Mouse (Mus musculus) thymus, postnatal 36 days (tissue): ENCODE results near the gene Stat3.
A peak's percentile ranks its signal among the peaks of the same experiment; 100 is the strongest.

Source experiments
- DNase-seq, 2 experiments: peaks; one replicate each; pipeline ENCODE4 v3.0.0; 2022; ENCODE audit warnings: mixed read lengths in 2 of 2

The Stat3 gene

DNA sequence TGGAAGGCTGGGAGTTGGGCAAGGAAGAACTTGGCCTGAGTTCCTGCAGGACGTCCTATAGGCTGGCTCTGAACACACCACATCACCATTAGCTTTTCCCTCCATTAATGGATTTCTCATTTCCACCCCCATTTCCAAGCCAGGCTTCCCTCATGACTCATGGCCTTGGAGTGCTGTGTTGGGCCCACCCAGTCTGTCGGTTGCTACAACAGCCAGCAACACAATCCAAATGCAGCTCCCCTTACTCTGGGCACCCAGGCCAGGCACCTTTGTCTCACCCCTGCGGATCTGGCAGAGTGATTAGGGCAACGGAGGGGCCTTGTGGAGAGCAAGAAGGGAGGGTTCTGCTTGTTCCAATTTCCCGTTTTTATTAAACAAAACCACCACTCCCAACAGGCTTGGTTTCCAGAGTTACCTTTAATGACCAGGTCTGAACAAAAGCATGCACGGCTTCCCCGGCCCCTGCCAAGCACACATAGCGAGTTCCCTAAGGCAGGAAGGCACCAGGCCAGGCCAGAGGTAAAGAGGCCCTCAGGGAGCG is 23.1 kb upstream of the Stat3 start:
- no peak for DNase-seq

DNA sequence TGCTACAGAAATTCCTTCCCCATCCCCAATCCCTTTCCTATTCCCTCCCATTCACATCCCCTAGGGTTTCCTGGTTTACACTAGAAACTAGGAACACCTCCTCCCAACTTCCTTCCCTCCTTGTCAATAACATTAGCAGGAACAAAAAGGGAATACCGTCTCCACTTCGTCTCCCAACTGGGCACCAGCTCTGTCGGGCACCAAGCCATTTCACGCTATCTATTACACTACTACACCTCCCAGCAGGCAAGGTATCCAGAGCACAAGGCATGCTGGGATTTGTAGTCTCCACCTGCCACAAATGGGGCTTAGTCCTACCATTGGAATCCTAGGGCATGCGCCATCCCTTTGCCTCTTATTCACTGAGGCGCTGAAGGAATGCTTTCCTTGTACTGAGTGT is 21.2 kb upstream of the Stat3 start:
- DNase-seq = no peak

DNA sequence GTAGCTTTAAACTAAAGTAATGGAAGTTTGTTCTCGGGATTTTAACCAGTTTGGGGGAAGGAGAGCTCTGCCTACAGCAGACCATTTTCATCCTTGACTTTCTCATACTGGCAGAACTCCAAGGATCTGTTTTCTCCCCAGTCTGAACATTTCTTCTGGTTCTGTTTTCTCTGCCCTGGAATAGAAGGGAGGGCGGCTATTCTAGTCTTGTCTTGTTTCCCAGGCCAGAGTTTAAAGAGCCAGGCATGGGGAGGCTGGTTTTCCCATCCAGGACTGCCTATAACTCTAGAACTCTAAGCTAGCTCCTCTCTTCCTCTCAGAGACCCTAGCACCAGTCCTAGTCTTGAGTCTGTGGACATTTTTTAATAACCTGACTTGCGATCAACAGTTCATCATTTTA is 20.5 kb upstream of the Stat3 start:
- DNase-seq = no peak

DNA sequence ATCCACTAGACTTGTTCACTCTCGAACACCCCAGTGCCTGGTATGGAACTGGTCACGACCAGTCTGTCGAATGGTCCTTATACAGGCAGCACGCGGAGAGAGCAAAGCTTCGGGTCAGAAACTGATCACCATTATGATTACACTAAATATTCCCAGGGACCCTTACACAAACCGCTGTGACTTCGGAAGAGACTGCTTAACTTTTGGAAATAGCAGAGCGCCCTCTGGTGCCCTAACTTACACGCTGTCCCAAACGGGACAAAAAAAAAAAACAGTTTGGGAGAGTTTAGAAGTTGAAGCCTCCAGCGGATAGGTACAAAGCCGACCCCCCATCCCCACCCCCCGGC is 20.1 kb upstream of the Stat3 start:
- DNase-seq = peak; percentile 56 to 64

DNA sequence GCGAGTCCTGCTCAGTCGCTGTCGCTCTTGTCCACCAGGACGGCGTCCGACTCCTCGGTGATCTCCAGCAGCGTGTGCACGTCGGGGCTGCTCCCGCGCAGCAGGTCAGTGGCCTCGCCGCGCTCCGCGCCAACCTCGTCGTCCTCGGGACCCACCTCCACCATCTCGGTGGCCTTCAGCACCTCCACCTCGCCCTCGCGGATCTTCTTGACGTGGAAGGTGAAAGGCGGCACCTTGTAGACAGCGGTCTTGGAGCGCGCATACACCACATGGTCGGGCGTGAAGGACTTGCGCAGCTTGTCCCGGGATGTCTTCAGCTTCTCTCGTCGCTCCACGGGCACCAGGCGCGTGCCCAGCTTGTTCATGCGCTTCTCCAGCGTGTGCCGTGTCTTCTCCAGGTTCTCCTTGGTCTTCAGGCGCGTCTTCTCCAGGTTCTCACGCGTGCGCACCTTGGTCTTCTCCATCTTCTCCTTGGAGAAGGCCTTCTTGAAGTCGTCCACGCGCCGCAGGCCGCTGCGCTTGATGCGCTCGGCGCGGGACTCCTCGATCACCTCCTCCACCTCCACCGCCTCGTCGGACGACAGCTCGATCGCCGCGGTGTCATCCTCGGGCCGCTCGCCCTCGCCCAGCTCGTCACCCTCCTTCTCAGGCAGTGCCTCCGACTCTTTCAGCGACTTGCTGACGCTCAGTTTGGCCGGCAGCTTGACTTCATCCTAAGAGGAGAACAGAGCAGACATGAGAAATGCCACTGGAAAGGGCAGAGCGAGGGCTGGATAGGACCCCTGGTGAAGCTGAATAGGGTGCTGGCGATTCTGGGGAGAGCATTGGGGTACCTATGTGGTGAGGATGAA is 19.5 kb upstream of the Stat3 start:
- peak in 1 of 2 experiments; percentile 37 for DNase-seq

DNA sequence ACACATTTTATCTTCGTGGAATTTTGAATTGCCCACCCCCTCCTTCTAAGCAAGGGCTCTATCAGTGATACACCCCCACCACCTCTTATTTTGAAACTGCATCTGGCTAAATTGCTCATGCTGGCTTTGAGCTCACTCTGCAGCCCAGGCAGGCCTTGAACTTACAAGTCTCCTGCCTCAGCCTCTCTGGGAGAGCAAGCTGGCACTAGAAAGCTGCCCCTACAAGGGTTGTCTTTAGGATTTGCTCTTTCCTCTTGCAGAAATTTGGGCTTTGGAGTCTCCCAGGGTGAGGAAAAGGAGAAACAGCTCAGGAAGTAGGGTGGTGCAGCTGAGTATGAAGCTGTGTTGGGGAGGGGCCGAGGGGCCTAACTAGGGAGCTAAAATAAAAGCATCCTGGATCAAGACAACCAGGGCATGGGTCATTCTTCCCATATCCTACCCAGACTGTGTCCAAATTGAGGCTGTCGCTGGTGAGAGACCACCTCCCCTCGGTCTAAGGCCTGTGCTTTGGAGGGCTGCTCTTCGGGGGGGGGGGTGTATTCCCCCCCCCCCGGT is 18.7 kb upstream of the Stat3 start:
- DNase-seq = no peak

DNA sequence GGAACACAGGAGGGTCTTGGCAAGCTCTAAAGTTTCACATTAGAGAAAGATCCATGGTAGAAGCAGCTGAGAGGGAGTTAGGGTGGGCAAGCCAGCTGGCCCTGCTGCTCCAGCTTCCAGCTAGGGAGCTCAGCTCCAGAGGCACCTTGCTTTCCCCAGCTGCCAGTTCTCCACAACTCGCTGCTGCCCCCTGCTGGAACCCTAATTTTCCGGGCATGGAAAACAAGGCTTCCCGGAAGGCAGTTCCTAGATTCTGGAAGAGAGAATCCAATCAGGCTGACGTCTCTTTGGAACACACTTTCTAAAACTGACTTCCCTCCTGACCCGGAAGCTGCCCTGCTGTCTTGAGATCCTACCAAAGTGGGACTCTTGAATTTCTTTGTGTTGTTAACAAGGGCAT is 17.9 kb upstream of the Stat3 start:
- peak; percentile 72 to 79 for DNase-seq

DNA sequence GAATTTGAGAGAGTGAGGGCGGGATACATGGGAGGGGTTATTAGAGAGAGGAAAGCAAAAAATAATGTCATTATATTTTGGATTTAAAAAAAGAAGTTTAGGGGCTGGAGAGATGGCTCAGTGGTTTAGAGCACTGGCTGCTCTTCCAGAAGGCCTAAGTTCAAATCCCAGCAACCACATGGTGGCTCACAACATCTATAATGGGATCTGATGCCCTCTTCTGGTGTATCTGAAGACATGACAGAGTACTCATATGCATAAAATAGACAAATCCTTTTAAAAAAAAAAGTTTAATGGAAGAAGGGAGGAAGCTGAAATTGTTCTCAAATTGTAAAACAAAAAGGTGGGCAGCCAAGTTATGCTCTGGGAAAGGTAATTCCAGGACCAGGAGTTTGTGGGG is 10.2 kb upstream of the Stat3 start:
- DNase-seq = no peak

DNA sequence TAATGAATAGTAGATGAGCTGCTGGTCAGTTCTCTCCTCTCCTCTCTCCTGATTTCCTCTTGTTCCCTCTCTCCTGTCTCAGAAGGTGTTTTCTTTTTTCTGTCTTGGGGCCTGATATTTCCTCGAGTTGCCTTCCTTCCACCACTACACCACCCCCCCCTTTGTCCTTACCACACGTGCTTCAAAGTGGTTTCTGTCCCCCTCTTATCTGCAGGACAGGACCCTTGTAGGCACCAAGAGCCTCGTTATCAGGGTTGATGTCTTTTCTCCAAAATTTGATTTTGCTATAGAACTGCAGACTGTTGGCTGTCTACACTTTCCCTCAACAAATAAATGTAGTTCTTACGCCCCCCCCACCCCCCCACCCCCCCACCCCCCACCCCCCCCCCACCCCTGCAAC is 9.0 kb upstream of the Stat3 start:
- DNase-seq = no peak

DNA sequence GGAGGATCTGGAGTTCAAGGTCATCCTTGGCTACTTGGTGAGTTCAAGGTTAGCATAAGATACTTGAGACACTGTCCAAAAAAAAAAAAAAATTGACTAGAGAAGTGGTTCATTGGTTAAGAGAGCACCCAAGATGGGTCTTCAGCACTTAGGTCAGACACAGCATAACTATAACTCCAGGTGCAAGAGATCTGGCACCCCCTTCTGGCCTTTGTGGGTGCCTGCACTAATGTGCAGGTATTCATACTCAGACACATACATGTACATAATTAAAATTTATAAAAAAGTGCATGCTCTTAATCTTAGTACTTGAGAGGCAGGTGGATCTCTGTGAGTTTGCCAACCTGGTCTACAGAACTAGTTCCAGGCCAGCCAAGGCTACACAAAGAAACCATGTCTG is 8.2 kb upstream of the Stat3 start:
- peak in 1 of 2 experiments; percentile 29 for DNase-seq

DNA sequence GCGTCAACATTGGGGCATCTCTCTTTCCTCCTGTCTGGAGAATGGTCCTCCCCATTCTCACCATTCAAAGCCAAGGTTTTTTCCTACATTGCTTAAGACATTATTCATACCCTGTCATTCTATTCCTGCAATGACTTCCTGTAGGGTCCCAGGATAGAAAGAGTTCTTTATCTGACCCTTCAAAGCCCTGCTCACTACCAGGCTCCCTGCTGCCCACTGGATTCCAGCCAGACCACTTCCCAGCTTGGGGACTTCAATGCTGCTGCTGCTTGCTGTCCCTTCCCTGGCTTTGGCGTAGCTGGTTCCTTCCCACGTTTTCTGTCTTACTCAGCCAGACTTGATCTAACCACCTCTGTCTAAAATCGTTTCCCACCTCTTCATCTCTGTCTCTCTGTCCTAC is 7.5 kb upstream of the Stat3 start:
- no peak for DNase-seq

DNA sequence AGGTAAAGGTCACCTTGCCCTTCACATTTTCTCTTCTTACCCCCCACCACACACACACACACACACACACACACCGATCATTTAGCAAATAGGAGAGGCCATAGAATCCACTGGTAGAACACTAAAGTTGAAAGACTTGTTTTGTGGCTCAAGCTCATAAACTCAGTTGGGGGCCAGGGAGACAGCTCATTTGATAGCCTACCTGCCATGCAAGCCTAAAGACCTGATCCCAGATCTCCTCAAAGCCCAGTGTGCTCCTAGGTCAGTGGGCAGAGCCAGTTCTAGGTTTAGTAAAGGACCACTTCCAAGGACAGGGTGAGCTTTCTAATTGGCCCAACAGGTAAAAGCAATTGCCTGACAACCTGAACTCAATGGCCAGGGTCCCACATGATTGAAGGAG is 3.0 kb upstream of the Stat3 start:
- no peak for DNase-seq

DNA sequence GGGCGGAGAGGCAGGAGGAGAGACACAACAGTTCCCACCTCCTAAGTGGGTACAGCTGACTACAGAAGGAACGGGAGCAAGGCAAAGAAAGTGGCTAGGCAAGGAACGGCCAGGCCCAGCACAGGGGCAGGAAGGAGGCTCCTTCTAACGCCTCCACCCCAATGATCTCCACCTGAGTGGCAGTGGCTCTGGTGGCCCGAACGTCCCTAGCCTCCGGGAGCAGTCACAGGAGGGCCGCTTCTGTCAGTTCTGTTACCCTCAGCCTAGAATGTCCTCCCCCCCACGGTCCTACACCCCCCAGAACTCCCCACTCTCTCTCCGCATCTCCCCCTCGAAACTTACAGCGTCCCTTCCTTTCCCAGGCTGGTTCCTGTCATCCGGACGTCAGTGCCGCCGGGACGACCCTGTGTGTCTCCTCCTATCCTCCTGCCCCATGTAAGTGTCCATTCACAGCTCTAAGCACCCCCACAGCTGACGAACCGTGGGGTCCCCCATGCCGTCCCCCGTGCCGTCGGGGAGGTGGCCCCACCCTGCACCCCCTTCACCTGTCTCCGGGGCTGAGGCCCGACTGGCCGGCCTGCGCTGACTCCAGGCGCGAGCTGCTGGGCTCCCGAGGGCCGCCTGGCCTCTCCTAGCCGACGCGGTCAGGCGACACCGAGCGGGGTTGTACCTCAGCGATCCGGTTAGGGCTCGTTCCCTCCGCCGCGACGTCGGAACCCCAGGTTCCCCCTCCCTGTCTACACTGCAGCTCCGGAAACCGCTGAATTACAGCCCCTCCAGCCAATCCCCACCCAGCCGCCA is 429 bp downstream of the Stat3 start:
- peak in 1 of 2 experiments; percentile 53 for DNase-seq

DNA sequence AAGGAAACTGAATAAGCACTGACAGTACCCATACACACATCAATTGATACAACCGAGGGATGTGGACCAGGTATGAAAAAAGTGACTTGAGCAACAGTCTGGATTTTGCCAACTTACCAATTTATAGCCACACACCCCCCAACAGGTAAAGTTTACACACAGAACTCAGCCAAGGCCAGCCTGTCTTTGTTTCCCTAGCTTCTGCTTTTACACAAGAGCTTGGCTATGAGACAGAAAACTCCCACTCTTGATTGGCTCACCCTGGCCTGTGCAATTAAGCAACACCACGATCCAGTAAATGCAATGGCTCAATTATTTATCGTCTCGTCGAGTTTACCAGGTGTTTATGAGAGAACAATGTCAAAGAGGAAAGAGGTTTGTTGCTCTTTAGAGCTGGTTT is 1.2 kb downstream of the Stat3 start:
- DNase-seq = no peak

DNA sequence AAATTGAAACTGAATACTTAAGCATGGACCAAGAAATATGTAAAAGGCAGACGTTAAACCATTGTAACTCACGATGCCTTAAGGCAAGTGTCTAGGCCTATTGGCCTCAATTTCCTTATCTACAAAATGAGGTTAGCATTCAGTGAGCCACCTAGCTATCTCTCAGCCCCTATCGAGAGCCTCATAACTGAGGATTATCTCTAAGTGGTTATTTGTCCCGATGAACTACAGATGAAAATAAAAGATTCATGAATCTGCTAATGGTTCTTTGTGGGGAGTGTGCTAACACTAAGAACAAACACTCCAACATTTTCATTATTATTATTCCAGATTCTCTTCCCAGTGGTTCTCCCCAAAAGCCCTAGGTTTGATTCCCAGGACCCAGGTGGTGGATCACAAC is 2.0 kb downstream of the Stat3 start:
- DNase-seq = no peak

DNA sequence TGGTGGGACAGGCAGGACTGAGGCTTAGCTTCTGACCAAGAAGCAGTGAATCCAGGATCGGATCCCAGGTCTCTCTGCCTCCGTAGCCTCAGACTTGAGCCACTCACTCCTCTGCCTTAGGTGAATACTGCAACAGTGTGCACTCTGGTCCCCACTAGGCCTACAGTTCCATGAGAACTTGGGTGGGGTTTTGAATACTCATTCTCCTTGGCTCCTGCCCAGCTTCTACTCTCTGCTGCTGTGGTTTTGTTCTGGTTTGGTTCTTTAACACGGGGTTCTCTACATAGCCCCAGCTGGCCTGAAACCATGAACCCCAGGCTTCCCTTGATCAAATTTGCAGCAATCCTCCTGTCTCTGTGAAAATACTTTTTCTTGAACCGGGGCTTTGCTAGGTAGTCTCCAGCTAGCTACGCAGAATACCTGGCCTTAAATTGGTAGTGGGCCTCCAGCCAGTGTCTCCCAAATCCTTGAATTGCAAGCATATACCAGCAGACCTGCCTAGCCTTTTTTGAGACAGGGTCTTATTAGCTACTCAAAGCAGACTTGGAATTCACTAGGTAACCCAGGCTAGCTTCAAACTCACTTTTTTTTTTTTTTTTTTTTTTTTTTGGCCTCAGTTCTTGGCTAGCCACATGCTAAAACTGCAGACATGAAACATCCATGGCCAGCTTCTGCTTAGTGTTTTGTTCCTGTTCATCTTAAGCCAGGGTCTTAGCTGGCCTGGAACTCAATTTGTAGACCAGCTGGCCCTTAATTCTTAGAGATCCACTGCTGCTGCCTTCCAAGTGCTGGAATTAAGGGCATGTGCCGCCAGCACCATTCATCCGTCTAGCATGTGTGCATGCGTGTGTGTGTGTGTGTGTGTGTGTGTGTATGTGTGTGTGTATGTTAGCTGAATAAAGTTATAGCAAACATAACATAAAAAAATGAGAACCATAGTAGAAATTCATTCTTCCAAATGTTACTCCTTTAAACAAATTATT is 3.7 kb downstream of the Stat3 start:
- DNase-seq = no peak

DNA sequence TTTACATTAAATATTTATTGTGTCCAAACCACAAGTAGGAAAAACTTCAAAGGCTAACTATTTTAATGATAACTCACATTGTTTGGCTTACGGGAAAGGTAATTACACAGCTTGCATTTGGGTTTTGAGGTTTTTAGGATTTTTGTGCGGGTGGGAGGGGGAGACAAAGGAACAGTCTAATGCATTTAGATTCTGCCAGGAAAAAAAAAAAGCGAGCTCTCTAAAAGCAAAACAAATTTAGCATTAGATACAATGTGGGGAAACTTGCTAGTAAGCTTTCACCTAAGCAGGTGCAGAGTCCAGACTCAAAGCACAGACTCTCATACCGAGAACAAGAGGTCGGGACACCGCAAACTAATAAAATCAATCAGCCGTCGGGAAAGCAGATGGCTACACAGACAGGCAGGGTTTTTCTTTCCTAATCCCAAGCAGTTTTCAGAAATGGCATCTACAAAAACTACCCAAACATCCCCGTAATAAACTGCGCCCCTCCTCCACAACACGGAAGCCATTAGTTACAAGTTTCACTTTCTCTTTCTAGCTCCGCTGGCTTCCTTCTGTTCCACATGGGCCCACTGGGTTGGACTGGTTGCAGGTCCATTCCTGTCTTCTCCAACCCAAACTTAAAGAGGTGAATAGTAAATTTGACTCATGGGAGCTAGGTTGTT is 8.0 kb downstream of the Stat3 start:
- peak; percentile 56 to 65 for DNase-seq

DNA sequence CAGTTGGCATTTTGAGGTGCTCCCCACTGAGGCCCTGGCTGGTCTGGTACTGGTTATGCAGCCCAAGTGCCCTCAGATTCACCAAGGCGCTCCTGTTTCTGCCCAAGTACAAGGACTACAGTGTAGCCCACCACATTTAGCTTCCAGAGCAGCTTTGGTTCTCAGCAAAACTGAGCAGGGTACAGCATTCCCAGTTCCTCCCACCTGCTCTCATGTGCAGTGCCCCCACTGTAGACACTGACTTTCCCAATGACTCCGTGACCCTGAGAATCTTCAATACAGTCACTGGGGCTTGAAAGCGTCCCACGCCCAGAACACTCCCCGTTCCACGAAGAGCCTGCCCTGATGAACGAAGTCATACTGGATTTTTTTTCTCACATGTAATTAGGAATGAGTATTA is 8.7 kb downstream of the Stat3 start:
- DNase-seq = no peak

DNA sequence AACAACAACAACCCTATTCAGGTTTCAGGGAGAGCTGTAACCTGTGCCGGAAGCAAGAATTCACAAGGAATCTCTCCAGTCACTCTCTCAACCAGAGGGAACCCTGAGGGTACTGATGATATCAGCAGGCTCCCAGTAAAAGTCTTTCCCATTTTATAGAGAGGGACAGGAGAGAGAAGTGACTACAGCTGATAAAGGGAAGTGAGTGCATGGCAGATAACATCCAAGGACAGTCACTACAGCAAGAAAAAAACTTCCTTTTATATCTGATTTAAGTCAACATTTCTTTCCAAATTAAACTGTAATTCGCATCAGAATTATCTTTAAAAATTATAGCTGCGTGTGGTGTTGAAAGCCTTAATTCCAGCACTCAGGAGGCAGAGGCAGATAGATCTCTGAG is 12.0 kb downstream of the Stat3 start:
- DNase-seq = no peak

DNA sequence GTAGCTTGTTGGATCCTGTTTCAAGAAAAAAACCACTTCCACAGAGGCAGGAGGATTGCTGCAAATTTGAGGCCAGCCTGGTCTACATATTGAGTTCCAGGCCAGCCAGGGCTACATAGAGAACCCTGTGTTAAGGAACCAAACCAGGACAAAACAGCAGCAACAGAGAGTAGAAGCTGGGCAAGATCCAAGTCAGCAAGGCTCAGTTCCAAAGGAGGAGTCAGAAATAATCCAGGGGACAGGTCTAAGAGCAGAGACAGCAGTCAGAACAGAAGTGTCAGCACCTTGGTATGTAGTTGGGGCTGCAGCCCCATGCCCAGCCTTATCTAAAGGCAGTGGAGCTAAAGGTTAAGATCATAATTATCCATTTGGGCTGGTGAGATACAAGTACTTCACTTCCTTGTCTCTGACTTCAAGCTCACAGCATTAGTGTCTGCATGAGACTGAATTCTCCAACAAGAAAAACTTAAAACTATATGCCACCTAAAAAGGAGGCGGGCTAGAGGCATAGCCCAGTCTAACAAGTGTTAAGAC is 14.9 kb downstream of the Stat3 start:
- DNase-seq = no peak

DNA sequence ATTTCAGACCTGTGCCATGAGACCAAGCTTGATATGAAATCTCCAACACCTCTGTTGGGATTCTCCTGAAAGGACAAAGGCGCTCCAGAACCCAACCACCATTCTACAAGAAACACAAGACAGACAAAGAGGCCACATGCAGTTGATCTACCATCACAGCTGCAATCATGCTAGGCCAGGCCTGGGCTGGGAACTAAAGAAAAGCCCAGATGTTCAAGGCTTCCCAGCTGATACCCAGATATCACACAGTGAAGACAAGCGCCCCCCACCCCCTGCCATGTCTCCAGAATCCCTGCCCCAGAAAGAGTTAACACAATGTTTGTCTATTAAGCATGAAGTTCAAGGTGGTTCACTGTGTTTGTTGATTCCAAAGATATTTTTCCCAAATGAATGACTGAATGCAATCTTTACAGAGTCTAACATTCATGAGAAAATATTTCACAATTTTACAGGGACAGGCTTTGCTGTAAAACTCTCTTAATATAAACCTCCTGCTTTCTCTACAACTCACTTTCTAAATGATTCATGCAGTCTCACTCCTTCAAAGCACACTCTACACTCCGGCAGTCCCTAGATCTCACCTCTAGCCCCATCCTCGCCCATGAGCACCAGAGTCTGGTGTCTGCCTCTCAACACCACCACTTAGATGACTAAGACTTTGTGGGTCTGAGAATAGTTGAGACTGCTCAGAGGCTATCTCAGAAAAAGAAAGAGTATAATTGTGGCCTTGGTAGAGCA is 18.3 kb downstream of the Stat3 start:
- DNase-seq = no peak
